Mouse (Mus musculus): ENCODE results near the gene Lbp. TPM values are rescaled to one million over a fixed set of nuclear protein-coding genes. Genes with fewer than 3 reads are reported as not detected.

Gene Lbp
- 10 to 100 TPM; 33.3 to 70.2 TPM for total RNA-seq (2021)
- long read RNA-seq, experiment 1, transcript Lbp-201 (15 exons, 2,525 nt), result major isoform, 49 of 72 reads
- long read RNA-seq, experiment 1, partial matches to known transcripts, result 15 of 72 reads
- long read RNA-seq, experiment 1, other reads (novel, unspliced or antisense), result 8 of 72 reads
- long read RNA-seq, experiment 2, partial matches to known transcripts, result 5 of 13 reads
- long read RNA-seq, experiment 2, other reads (novel, unspliced or antisense), result 4 of 13 reads

DNA sequence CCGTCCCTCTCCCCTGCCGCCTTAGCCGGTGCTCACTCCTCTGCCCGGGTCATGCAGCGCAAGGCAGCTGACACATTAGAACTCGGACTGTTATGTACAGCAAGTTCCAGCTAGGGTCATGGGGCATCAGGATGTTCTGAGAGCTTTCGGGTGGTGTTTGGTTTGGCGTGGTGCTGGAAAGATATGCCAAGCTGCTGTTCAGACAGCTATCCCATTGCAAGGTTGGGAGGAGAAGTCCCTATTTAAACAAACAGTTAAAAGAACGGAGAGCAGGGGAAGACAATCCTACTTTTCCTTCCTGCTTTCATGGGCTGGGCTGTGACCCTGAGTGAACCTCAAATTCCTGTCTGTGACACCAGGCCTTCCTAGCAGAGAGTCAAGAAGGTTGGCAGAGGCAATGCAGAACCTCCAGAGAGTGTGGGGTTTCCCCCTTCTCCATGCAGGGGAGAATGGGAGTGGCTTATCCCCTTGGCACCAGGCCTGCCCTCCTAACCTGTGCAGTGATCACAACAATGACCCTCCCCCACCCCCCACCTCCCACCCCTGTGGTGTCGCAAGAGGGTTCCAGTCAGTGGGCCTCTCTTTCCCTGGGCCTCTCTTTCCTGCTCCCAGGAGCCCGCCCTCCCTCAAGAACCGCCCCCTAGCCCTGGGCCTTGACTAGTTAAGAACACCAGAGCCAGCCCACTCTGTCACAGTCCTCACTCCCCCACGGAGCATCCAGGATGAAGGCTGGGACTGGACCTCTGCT lies at the start of gene Lbp:
Lbp (plus strand) TSS at position 546 of the 748 bp plus-strand sequence.
- peak; percentile 61 for DNase-seq

DNA sequence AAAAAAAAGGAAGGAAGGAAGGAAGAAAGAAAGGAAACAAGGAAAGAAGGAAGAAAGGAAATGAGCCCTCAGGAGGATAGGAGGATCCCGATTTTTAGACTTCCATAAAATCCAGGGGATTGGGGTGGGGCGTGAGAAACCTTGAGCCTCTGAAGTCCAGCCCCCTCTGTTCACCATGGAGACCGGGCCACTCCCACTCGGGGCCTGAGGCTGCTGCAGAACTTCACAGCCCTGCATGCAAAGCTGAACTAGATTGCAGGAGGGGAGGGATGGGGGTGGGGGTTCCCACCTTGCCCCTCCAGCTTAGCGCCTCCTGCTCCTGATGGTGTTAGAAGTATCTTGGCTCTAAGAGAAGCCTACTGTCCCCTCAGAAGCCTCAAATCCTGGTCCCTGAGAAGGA lies 49.4 kb upstream of the Lbp start:
- DNase-seq, result peak; percentile 42

DNA sequence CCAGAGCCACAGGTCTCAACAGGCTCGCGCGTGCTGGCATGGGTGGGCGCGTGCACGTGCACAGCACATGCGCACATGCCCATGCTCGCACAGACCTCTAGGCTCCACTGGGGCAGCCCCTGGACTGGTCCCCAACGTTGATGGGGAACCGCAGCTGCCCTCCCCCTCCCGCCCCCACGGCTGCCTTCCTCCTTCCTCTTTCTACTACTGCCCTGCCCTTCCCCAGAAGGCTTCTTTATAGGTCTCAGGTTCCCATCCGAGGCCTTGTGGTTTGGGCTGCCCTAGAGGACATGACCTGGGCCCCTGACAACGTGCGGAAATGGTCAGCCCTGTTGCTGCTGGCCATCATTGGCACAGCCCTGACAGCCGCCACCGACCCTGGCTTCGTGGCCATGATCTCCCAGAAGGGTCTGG lies 48.3 kb upstream of the Lbp start, which contains the start of gene Bpi:
Bpi (plus strand) TSS at position 90 of the 414 bp plus-strand sequence.
- DNase-seq, result no peak

DNA sequence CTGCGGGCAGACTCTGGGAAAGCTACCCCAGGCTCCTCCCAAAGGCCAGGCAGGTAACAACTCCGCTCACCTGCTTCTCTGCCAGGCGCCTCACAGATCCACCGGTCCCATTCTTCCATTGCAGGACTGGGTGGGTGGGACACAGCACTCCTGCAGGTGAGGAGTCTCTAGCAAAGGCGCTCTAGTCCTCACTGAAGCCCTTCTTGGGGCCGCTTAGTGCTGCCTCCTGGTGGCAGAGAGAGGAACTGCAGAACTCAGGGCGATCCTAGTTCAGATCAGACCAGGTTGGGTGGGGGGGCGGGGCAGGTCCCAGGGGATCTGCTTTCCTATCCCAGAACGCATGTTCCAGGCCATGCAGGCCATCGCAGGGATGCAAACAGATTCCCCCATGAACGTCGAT lies 47.5 kb upstream of the Lbp start:
- DNase-seq, result peak; percentile 84

DNA sequence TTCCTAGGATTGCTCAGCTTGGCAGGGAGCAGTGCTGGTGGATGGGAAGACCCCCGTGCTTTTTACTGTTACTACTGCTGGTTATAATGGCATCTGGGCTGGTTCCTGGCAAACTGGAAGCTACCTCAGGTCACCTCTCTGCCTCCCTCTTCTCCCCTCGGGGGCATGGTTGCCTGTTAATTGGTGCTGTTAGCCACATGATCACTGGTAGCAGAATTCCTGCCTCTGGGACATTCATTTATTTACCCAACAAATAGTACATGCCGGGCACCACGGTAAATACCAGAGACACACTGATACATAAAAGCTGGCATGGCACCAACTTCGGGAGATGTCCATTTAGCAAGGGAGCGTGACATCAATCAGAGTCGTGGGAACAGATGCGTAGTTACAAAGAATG lies 46.8 kb upstream of the Lbp start:
- DNase-seq, result no peak

DNA sequence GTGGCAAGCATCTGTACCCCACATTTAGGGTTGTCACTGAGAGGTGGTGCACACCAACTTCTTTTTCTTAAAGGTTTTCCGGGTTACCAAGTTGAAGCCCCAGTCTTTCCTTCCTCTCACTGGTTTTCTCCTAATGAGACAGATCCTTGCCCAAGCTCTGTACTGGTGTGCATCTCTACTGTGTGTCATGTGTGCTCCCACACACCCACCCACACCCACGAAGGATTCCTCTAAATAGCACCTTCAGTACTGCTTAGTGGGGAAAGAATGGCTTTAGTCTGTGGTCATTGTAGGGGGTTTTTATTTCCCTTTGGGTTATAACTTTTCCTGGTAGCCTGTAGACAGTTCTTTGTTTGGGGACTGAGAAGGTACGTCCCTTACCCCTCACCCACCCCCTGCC lies 41.4 kb upstream of the Lbp start:
- DNase-seq, result no peak

DNA sequence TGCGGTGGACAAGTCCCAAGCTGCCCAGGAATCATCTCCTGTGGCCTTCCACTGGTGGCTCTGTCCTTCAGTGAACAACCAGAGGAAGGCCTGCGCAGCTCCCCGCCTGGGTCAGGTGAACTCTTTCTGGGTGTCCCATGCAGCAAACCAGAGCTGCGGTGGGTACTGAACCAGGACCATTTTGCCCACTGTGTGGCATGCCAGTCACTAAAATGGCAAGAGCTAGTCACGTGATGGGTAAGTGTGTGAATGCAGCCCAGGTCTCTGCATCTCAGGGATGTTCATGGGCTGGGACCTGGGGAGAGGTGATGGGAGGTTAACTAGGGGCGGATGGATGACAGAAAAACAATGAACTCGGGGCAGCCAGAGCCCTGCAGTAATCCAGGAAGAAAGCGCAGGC lies 36.3 kb upstream of the Lbp start:
- DNase-seq, result no peak

DNA sequence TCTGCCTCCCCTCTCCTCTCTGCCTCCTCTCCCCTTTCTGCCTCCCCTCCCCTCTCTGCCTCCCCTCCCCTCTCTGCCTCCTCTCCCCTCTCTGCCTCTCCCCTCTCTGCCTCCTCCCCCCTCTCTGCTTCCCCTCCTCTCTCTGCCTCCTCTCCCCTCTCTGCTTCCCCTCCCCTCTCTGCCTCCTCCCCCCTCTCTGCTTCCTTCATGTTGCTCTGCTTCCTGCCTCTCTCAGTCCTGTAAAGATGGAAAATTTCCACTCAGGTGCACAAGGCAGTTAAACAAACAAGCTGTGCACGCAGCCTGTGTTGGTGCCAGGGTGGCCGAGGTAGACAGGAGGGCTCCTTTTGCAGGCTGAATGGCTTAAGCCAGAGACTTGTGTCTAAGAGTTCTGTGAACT lies 32.6 kb upstream of the Lbp start:
- no peak for DNase-seq

DNA sequence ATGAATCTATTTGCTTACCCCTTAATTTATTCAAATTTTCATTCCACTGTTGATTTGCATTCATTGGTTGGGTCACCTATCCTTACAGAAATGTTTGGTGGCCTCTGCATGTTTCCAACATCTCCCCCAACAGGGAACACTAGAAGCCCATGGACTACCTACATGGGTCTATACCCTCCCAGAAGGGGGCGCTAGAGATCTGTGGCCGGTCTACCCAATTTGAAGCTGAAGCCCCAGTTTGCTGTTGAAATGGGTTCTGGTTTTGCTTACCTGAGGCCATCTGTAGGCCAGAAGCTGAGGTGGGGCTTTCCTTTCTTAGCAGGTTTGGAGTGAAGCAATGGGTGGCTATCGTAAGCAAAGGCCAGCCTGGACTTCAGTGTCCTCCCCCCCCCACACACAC lies 30.9 kb upstream of the Lbp start:
- DNase-seq, result no peak

DNA sequence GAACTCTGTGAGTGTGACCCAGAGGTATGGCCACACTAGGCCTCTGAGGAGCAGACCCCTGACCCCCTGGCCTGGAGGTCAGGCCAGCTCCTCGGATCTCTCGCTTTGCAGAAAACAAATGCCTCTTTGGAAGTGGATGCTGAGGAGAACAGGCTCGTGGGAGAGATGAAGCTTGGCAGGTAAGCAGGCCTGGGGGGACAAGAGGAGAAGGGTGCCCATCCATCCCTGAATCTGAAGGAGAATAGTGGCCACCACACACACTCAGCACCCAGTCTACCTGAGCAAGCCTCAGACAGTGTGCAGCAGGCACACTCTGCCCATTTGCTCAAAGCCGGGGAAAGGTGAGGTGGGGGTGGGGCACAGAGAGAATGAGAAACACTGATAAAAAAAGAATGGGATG lies 30.5 kb upstream of the Lbp start:
- no peak for DNase-seq

DNA sequence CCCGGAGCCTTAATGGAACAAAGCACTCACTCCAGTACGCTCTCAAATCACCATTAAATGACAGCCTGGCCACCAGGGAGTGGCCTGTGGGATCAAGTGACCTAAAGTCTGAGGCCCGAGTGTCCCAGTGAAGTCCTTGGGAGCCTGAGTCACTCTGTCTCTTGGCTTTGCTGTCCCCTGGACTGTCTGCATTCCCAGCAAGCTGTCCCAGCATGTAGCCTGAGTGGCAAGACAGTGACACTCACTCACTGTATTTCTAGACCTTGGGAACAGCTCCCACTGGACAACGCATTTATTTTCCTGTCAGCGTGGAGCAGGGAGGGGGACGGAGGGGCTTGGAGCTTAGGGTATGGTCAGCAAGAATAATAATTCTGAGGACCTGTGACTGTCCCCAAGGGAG lies 29.8 kb upstream of the Lbp start:
- peak; percentile 60 for DNase-seq

DNA sequence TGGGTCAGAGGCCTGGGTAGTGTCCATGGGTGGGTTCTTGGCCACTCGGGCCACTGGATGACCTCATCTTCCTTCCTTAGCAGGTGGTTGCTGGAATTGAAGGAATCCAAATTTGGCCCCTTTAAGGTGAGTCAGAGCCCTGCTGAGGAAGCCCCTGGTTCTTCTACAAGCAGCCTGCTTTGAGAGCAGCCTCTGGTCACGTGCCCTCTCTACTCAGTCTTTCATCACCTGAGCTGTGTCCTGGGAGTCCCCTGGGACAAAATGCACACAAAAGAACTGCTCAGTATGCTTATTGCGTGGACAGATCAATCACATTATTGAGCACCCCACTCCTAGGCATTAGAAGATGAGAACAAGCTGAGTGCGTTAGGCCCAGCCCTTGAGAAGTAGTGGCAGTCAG lies 29.4 kb upstream of the Lbp start:
- DNase-seq, result no peak

DNA sequence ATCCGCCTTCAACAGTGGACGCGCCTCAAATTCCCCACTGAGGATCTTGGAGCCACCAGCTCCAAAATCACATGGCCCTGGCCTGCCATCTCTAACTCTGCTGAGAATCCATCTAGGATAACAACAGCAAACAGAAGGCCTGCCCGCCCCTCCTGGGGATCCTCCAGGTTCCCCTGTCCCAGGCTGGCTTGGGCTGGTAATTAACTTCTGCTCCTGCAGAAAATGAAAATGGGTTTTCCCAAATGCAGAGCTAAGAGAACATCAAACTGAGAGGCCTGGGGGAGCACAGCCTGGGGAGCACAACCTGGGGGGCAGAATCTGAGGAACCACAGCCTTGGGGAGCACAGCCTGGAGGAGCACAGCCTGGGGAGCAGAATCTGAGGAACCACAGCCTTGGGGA lies 26.6 kb upstream of the Lbp start:
- no peak for DNase-seq

DNA sequence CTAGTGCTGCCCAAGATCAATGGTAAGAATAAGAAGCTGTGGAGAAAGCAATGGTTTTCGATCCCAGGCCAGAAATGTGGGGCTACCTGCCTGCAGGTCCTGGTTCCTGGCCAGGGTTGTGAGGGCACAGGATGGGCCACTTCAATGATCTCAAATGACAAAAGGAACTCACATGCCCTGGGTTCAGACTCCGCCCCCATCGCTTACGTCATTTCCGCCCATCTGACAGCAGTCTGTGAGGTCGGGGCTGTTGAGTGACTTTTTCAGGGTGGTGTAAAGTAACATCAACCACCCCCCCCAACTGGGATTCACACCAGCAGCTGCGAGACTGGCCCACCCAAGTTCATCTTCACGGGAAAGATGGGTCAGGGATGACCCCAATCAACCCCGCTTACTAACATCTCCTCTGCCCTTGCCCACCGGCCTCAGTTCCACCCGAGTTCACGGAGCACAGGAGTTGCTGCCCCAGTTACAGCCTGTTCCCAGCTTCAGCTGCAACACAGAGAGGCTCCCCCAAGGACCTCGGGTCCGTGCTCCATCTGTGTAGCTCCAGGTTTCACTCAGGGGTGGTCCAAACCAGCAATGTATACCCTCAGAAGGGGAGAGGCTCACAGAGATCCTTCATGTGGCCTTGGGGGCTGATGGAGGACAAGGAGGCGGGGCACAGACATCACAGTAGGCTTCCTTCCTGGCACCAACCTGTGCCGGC lies 24.6 kb upstream of the Lbp start:
- no peak for DNase-seq

DNA sequence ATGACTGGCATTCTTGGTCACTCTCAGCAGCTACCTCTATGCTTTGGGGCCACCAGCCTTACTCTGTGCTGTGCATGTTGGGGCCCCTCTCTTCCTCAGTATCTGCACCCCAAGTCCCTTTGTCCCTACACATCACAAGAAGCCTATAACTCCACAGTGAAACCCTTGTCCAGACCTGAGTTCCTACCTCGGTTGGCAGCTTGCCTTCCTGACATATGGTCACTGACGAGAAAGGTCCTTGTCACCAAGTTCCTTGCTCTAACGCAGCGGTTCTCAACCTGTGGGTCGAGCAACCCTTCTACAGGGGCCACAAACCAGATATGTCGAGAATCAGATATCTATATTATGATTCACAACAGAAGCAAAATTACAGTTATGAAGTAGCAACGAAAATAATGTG lies 23.2 kb upstream of the Lbp start:
- no peak for DNase-seq

DNA sequence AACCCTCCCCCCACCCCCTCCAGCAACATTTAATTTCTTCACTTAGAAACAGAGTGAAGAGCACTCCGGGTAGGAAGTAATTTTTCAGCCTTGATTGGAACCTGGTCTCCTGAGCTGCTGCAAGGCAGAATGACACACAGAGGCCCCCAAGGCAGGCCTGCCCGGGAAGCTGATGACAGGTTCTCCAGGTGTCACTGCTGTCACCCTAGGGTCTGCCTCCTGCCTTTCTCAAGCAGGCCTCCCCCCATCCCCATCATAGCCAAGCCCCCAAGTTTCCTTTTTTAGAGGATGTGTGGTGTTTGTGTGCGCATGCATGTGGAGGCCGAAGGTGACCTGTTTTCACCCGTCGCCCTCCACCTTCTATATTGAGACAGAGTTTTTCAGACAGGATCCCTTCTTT lies 22.5 kb upstream of the Lbp start:
- no peak for DNase-seq

DNA sequence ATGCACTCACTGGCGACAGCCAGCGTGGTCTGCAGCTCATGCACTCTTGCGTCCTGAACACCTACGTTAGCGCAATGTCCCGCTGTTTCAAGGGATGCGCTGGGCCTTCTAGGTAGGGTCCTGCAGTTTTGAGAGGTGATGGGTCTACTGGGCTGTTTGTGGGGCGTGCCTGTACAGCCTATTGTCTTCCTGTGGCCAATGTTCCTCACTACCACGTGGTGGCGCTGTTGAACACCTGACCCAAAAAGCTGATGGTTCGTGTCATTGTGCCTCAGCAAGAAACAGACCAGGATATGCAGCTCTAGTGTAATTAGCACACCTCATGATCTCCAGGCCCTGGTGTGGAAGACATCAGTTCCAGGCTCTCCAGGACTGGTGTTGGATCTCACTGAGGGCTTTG lies 21.7 kb upstream of the Lbp start:
- peak; percentile 69 for DNase-seq

DNA sequence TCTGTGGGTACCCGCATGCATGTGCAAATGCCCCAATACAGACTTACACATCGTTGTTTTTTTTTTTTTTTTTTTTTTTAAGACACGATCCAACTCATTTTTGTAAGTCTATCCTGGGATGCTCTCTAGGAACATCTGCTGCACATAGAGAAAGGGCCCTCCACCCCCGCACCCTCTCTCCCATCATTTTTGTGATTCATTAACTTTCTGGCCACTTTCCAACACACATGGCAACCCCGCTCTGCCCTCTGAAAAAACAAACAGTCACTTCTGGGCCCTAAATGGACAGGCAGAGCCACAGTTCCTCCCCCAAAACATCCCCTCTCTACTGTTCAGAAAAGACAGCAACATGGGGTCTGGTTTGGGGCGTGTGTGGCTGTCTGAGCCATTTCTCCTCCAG lies 20.6 kb upstream of the Lbp start:
- DNase-seq, result no peak

DNA sequence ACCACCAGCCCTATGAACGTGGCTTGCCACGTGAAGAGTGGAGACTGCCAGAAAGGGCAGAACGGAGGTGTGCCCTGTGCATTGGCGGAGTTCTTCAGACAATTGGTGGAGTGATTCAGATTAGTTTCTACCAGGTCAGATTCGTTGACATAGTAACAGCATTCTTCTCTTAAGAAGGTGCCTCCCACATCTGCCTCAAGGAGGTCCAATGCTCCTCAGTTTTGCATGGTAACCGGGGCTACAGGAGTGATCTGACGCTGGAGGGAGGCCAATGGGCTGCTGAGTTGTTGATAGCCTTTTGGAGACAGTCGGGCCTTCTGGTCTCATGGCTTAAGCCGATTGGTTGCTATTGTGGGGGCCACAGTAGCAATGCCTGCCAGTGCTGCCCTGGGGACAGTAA lies 10.6 kb upstream of the Lbp start:
- DNase-seq, result no peak

DNA sequence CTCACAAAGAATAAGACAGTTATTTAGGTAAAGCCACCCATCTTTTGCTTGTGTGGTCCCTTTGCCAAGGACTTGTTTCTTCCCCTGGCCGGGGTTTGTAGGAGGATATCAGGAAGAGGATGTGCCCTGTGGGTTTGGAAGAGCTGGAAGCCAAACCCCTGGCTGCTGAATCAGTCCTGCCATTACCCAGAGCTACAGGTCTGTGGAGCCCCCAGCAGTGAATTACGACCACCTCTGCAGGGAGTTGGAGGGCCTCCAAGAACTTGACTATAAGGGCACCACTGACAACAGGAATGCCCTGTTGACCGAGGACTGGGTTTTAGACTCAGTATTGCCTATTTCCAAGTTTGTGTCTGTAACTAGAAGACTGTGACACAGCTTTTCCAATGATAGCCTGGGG lies 7.1 kb upstream of the Lbp start:
- DNase-seq, result no peak

DNA sequence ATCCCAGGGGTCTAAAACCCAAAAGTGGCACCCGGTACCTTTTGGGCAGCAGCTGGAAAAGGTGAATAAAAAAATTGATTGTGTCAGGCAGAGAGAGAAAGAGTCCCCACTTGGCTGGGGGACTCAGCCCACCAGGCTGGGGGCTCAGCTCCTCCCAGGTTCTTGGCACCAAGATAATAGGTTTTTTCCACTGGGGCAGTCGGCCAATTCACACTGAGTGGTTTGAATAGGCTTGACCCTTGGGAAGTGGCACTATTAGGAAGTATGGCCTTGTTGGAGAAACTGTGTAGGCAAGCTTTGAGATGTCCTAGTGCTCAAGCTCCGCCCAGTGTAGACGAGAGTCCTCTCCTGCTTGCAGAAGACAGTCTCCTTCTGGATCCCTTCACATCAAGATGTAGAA lies 6.6 kb upstream of the Lbp start:
- no peak for DNase-seq

DNA sequence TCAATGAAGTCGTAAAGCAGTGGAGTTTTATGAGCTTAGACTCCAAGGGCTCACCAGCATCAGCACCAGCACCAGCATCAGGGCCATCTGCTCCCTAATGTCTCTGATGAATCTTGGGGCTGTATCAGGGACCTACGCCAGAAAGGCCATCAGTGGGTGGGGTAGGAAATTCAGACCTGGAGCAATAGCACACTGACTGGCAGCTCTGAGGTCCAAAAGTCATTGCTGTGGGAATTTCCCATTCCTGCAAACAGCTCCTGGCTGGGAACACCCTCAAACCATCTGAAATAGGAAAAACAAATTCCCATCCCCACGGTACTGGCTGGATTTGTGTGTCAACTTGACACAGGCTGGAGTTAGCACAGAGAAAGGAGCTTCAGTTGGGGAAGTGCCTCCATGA lies 3.5 kb upstream of the Lbp start:
- no peak for DNase-seq

DNA sequence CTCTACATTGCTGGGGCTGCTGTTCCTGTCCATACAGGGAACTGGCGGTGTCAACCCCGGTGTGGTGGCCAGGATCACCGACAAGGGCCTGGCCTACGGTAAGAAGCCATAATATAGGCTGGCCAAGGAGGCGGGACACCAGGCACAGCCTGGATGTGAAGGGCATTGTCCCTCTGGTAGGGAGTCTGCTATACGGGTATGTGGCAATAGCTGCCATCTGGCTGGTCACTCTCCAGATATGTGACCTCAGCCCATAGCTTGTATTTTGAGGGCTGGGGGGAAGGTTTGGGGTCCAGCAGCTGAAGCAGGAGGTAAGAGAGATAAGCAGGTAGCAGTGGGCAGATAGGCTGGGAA lies 380 bp downstream of the Lbp start:
- no peak for DNase-seq

DNA sequence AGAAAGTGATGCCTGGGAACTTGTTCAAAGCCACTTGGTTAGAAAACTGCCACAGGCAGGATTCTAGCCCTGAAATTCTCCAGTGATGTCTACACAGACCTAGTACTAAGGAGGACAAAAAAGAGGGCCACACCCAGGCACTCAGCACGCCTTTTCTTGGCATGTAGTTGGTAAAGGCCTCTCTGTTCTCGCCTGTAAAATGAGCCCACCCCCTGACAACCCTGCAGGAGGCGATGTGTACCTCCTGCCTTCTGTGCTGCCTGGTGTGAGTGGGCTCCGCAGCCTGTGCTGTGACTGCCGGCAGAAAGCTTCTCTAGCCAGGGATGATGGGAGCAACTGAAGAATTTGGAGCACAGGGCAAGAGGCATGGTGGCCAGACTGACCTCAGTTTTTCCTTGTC lies 2.0 kb downstream of the Lbp start:
- no peak for DNase-seq

All from adrenal gland, postnatal 10 days (tissue).